Mouse (Mus musculus) heart, adult 2 months (tissue): ENCODE results near the gene Trpm8.

Source experiments
- CTCF ChIP-seq: fragments of 200-600 bp; IDR thresholded peaks from 2 replicates; pipeline ENCODE4 v1.8.1; 2022; ENCODE audit warnings: antibody characterized with exemption, mild to moderate bottlenecking, moderate library complexity
- EP300 ChIP-seq: fragments of 200-500 bp; IDR thresholded peaks from 2 replicates; pipeline ENCODE4 v1.6.1; 2011; ENCODE audit warnings: low read depth, low read length, control low read depth; ENCODE audit not compliant: insufficient read depth

DNA sequence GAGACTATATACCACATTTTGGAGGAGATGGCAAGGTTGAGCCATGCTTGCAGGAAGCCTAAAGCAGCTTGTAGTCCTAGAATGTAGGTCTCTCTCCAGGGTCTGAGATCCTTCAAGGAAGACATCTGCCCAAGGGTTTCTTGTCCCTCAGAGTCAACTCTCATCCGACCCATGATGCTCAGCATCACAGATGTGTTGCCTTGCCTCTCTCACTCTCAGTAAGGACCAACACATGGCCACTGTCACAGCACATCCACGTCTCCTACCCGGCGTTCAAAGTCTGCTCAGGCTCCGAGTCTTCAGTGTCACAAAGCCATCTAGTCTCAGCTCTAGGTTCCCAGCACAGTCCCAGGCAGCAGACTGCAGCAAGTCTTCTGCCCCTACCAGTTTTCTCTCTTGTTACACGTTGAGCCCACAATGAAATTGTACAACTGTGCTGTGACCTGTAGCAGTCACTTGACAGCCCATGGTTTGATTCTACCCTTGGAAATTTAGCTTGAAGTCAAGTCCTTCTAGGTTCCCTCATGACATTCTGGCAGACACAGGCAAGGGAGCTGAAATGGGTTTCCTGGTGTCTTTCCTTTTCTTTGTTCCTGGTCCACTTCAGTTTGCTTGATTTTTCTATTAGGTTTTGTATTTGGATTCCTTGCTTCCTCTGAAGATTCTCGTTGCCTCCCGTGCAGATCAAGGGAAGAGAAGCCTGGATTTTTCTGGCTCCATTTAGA is 27.0 kb downstream of the Trpm8 start:
- TF ChIP-seq CTCF (no peak), EP300 (no peak)
